Comparison of ENCODE assay signal across 13 mouse cellular contexts in genomic region chr12:108000715-108001080, GRCm38 (mm10). TPM values are rescaled to one million over a fixed set of nuclear protein-coding genes. Genes with fewer than 3 reads are reported as not detected.
DNase-seq lines count a peak whose midpoint lies in the region; ATAC-seq lines count a peak whose summit lies in the region.
"Had no signal": no experiment of that assay in that cellular context is flagged by ENCODE, and none has a peak within 500 bp of the region (broad histone marks: within the 10 kb centered on the region; RNA-seq: fewer than 3 reads in every experiment).

No protein-coding gene starts in this region.

- H3K4me1 ChIP-seq in embryonic facial prominence, embryonic 11.5 days (ENCODE audit: control insufficient read depth, insufficient read depth, low read length), result peaks cover 3% of the 10 kb centered on the region
- H3K4me1 ChIP-seq in forebrain, embryonic 11.5 days (replicated peaks; ENCODE audit: control insufficient read depth, insufficient read depth, low read length), result peaks cover 25% of the 10 kb centered on the region
- peaks cover 27% of the 10 kb centered on the region for H3K4me1 ChIP-seq in intestine, embryonic 16.5 days (ENCODE audit: control insufficient read depth, insufficient read depth, low read length)
- H3K4me1 ChIP-seq in neural tube, embryonic 12.5 days, result peaks cover 48% of the 10 kb centered on the region

- H3K4me2 ChIP-seq in embryonic facial prominence, embryonic 11.5 days (ENCODE audit: low read depth, low read length), result peak overlapping the region; percentile 45
- H3K4me2 ChIP-seq in forebrain, embryonic 11.5 days (ENCODE audit: low read depth, low read length, severe bottlenecking), result peak overlapping the region; percentile 74
- peak overlapping the region; percentile 89 for H3K4me2 ChIP-seq in intestine, embryonic 16.5 days (ENCODE audit: low read depth, low read length)
- peak overlapping the region; percentile 81 for H3K4me2 ChIP-seq in neural tube, embryonic 12.5 days (replicated peaks)

- peak overlapping the region; percentile 94 for H3K4me3 ChIP-seq in embryonic facial prominence, embryonic 11.5 days (ENCODE audit: low read depth, low read length)
- H3K4me3 ChIP-seq in forebrain, embryonic 11.5 days (ENCODE audit: low read depth, low read length), result peak overlapping the region; percentile 96
- peak overlapping the region; percentile 89 for H3K4me3 ChIP-seq in intestine, embryonic 16.5 days (ENCODE audit: low read length)
- peak overlapping the region; percentile 81 for H3K4me3 ChIP-seq in neural tube, embryonic 12.5 days

- DNase-seq in embryonic facial prominence, embryonic 11.5 days (ENCODE audit: low spot score), result no peak
- DNase-seq in forebrain, embryonic 11.5 days (ENCODE audit: low spot score), result no peak
- DNase-seq in layer of hippocampus, adult 18-20 months (ENCODE audit: low spot score in 2 of 2), result no peak
- no peak for DNase-seq in right cerebral cortex, adult 18-20 months
- no peak for DNase-seq in heart, postnatal 4 days
- DNase-seq: adrenal gland, postnatal 14 days; cerebellum, adult 2 months; lung, postnatal 4 days; retina, postnatal 1 day had no signal

- no peaks in the 10 kb centered on the region for H3K27me3 ChIP-seq in embryonic facial prominence, embryonic 11.5 days (ENCODE audit: control insufficient read depth, insufficient read depth, low read length)
- peaks cover 2% of the 10 kb centered on the region; the same call in 1 of the 2 replicates for H3K27me3 ChIP-seq in forebrain, embryonic 11.5 days (ENCODE audit: control insufficient read depth, insufficient read depth, low read length)
- peaks cover 7% of the 10 kb centered on the region; the same call in 1 of the 2 replicates for H3K27me3 ChIP-seq in intestine, embryonic 16.5 days (replicated peaks; ENCODE audit: control insufficient read depth, insufficient read depth, low read length)
- peaks cover 14% of the 10 kb centered on the region for H3K27me3 ChIP-seq in neural tube, embryonic 12.5 days (replicated peaks)

- H3K9ac ChIP-seq in embryonic facial prominence, embryonic 11.5 days (replicated peaks; ENCODE audit: low read length), result peak overlapping the region; percentile 99
- H3K9ac ChIP-seq in forebrain, embryonic 11.5 days (ENCODE audit: low read length), result peak overlapping the region; percentile 98
- peak overlapping the region; percentile 93 for H3K9ac ChIP-seq in intestine, embryonic 16.5 days (ENCODE audit: low read depth, low read length)
- H3K9ac ChIP-seq in neural tube, embryonic 12.5 days, result peak overlapping the region; percentile 93

- ATAC-seq in embryonic facial prominence, embryonic 11.5 days (replicated peaks; ENCODE audit: insufficient number of reproducible peaks, low FRiP score, low TSS enrichment, low read depth), result no peak
- ATAC-seq in forebrain, embryonic 11.5 days (replicated peaks; ENCODE audit: low FRiP score), result no peak
- ATAC-seq in intestine, embryonic 16.5 days, result no peak
- no peak for ATAC-seq in neural tube, embryonic 12.5 days (ENCODE audit: low FRiP score, low read depth)
- no peak for ATAC-seq in frontal cortex, adult (ENCODE audit: low TSS enrichment)

- no peak overlapping the region for H3K27ac ChIP-seq in embryonic facial prominence, embryonic 11.5 days (replicated peaks; ENCODE audit: low read depth, low read length)
- H3K27ac ChIP-seq in forebrain, embryonic 11.5 days (ENCODE audit: low read depth, low read length), result peak overlapping the region; percentile 1; the same call in 1 of the 2 replicates
- H3K27ac ChIP-seq in intestine, embryonic 16.5 days (ENCODE audit: low read length), result no peak overlapping the region
- H3K27ac ChIP-seq in neural tube, embryonic 12.5 days, result peak overlapping the region; percentile 26; the same call in 1 of the 2 replicates

- WGBS in embryonic facial prominence, embryonic 11.5 days, result 18% methylated on average over 2 of the region's 2 CpGs
- WGBS in forebrain, embryonic 11.5 days, result 24% methylated on average over 2 of the region's 2 CpGs
- WGBS in intestine, embryonic 16.5 days, result 31% methylated on average over 2 of the region's 2 CpGs
- 31% methylated on average over 2 of the region's 2 CpGs for WGBS in neural tube, embryonic 12.5 days

- H3K36me3 ChIP-seq in embryonic facial prominence, embryonic 11.5 days (replicated peaks; ENCODE audit: control insufficient read depth, insufficient read depth, low read depth, low read length), result no peaks in the 10 kb centered on the region
- no peaks in the 10 kb centered on the region for H3K36me3 ChIP-seq in forebrain, embryonic 11.5 days (ENCODE audit: control insufficient read depth, insufficient read depth, low read length)
- no peaks in the 10 kb centered on the region for H3K36me3 ChIP-seq in intestine, embryonic 16.5 days (ENCODE audit: control insufficient read depth, insufficient read depth, low read length)
- no peaks in the 10 kb centered on the region for H3K36me3 ChIP-seq in neural tube, embryonic 12.5 days
- H3K36me3 ChIP-seq: G1E had no signal

- no peaks in the 10 kb centered on the region for H3K9me3 ChIP-seq in embryonic facial prominence, embryonic 11.5 days (replicated peaks; ENCODE audit: control insufficient read depth, low read length)
- no peaks in the 10 kb centered on the region for H3K9me3 ChIP-seq in forebrain, embryonic 11.5 days (ENCODE audit: control insufficient read depth, low read length)
- H3K9me3 ChIP-seq in intestine, embryonic 16.5 days (ENCODE audit: control insufficient read depth, low read length), result no peaks in the 10 kb centered on the region
- H3K9me3 ChIP-seq in neural tube, embryonic 12.5 days, result no peaks in the 10 kb centered on the region

RNA-seq across cellular contexts. Expression of gene Bcl11b, which starts 2.7 kb away (rescaled TPM):
- polyA plus RNA-seq in embryonic facial prominence, embryonic 11.5 days (2014; fragmentation: Nextera tagmentation; extraction: Ambion mirVana), result 14.8 and 15.5 TPM in 2 replicates
- polyA plus RNA-seq in forebrain, embryonic 11.5 days (2014; fragmentation: Nextera tagmentation; extraction: Ambion mirVana), result 19.4 and 24.2 TPM in 2 replicates
- 3.4 and 5.5 TPM in 2 replicates for polyA plus RNA-seq in intestine, embryonic 16.5 days (2015; fragmentation: Nextera tagmentation; extraction: Ambion mirVana)
- polyA plus RNA-seq in neural tube, embryonic 12.5 days (2016; fragmentation: Nextera tagmentation; extraction: Ambion mirVana), result 25.9 and 27.1 TPM in 2 replicates
- total RNA-seq in layer of hippocampus, adult 18-20 months (2021), result 100 to 1,000 TPM; 143 to 144 TPM
- 1 to 10 TPM; 1.5 to 1.6 TPM for total RNA-seq in heart, postnatal 4 days (2021)
- polyA plus RNA-seq: G1E had no signal

Comparison
In these comparisons a context has a peak if more than half of its experiments do, and no peak if none do; other contexts are left out.
1. H3K27ac ChIP-seq: peak in forebrain, embryonic 11.5 days (single experiment) and neural tube, embryonic 12.5 days (single experiment); none in embryonic facial prominence, embryonic 11.5 days (single experiment) and intestine, embryonic 16.5 days (single experiment).
2. Peak in every context shown above with its lines, with median percentiles within 50 percentile points of each other: H3K4me2 ChIP-seq, H3K4me3 ChIP-seq and H3K9ac ChIP-seq.